Mouse (Mus musculus) heart, postnatal 0 days (tissue): ENCODE measurements around the gene Camkmt.

Source experiments
- CTCF ChIP-seq: IDR thresholded peaks from 2 replicates; pipeline ENCODE4 v1.5.1; 2016; ENCODE audit warnings: antibody characterized with exemption, control low read depth, low read depth
- EP300 ChIP-seq: IDR thresholded peaks from 2 replicates; pipeline ENCODE4 v1.6.1; 2016; ENCODE audit warnings: antibody characterized with exemption, low read depth

DNA sequence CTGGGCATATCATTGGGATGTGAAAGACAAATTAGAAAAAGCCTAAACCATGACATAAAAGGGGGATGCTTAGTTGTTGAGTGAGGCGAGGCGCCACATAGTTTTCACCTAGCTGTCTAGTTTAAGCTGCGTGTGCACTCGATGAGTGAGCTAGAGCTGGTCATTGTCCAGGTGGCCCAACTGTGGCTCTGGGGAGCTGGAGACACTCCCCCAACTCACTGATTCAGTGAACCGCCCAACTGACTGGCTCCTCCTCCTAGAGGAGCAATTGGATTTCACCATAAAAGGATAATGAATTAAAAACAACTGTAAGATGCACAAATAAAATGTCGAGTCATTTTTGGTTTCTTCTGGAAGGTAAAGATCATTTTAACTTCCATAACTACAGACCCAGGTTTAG, 1.3 kb upstream of the Camkmt start:
- no peak for TF ChIP-seq CTCF
- TF ChIP-seq EP300: no peak
